Mouse (Mus musculus): ENCODE results near the gene Mrpl44. TPM values are rescaled to one million over a fixed set of nuclear protein-coding genes. Genes with fewer than 3 reads are reported as not detected.
A peak's percentile ranks its signal among the peaks of the same experiment; 100 is the strongest.

The Mrpl44 gene
- polyA plus RNA-seq, 1 experiment from 2014 or later: 47.1 TPM

GRCm38 (mm10) chr1:79753456-79753855, 22.4 kb upstream of the Mrpl44 start:
- Histone ChIP-seq H3K36me3 (no peaks in the 10 kb centered on the region), H3K4me1 (replicated peaks) (peaks cover 36% of the 10 kb centered on the region), H3K4me3 (no peak overlapping the region), H3K4me2 (no peak overlapping the region), H3K9ac (no peak overlapping the region), H3K27ac (ENCODE audit: poor library complexity, severe bottlenecking) (no peak overlapping the region), H3K27me3 (replicated peaks) (no peaks in the 10 kb centered on the region), H3K9me3 (replicated peaks) (no peaks in the 10 kb centered on the region)
- no peak for ATAC-seq (ENCODE audit: insufficient number of reproducible peaks, low FRiP score)
- 81% methylated on average over 3 of the region's 3 CpGs for WGBS

- no peak overlapping the region for H3K27ac ChIP-seq (ENCODE audit: poor library complexity, severe bottlenecking)
- H3K27me3 ChIP-seq (replicated peaks): no peaks in the 10 kb centered on the region
- ATAC-seq (ENCODE audit: insufficient number of reproducible peaks, low FRiP score): no peak
- WGBS: 84% methylated on average over 3 of the region's 3 CpGs
- H3K4me3 ChIP-seq: no peak overlapping the region
- H3K9me3 ChIP-seq (replicated peaks): no peaks in the 10 kb centered on the region
- peaks cover 31% of the 10 kb centered on the region for H3K4me1 ChIP-seq (replicated peaks)
- H3K4me2 ChIP-seq: no peak overlapping the region
- H3K36me3 ChIP-seq: no peaks in the 10 kb centered on the region
- H3K9ac ChIP-seq: no peak overlapping the region
Measured at GRCm38 (mm10) chr1:79754936-79755335, 20.9 kb upstream of the Mrpl44 start.

GRCm38 (mm10) chr1:79755376-79755775, 20.4 kb upstream of the Mrpl44 start:
- Histone ChIP-seq H3K4me3 (no peak overlapping the region), H3K27me3 (replicated peaks) (no peaks in the 10 kb centered on the region), H3K36me3 (no peaks in the 10 kb centered on the region), H3K4me2 (no peak overlapping the region), H3K9ac (no peak overlapping the region), H3K9me3 (replicated peaks) (no peaks in the 10 kb centered on the region), H3K27ac (ENCODE audit: poor library complexity, severe bottlenecking) (no peak overlapping the region), H3K4me1 (replicated peaks) (peaks cover 33% of the 10 kb centered on the region)
- WGBS: 30% methylated on average over 2 of the region's 2 CpGs
- no peak for ATAC-seq (ENCODE audit: insufficient number of reproducible peaks, low FRiP score)

GRCm38 (mm10) chr1:79756417-79756816, 19.4 kb upstream of the Mrpl44 start:
- Histone ChIP-seq H3K27me3 (replicated peaks) (no peaks in the 10 kb centered on the region), H3K27ac (ENCODE audit: poor library complexity, severe bottlenecking) (no peak overlapping the region), H3K4me3 (no peak overlapping the region), H3K4me1 (replicated peaks) (peaks cover 36% of the 10 kb centered on the region), H3K9ac (no peak overlapping the region), H3K9me3 (replicated peaks) (no peaks in the 10 kb centered on the region), H3K36me3 (no peaks in the 10 kb centered on the region), H3K4me2 (no peak overlapping the region)
- ATAC-seq (ENCODE audit: insufficient number of reproducible peaks, low FRiP score): no peak
- 86% methylated on average over 5 of the region's 5 CpGs for WGBS

GRCm38 (mm10) chr1:79757161-79757560, 18.7 kb upstream of the Mrpl44 start:
- Histone ChIP-seq H3K9ac (no peak overlapping the region), H3K27ac (ENCODE audit: poor library complexity, severe bottlenecking) (peak overlapping the region; percentile 30; the same call in 1 of the 2 replicates), H3K4me2 (no peak overlapping the region), H3K4me3 (no peak overlapping the region), H3K27me3 (replicated peaks) (no peaks in the 10 kb centered on the region), H3K36me3 (no peaks in the 10 kb centered on the region), H3K4me1 (replicated peaks) (peaks cover 31% of the 10 kb centered on the region), H3K9me3 (replicated peaks) (no peaks in the 10 kb centered on the region)
- ATAC-seq (ENCODE audit: insufficient number of reproducible peaks, low FRiP score): no peak
- 61% methylated on average over 7 of the region's 7 CpGs for WGBS

GRCm38 (mm10) chr1:79757597-79757996, 18.2 kb upstream of the Mrpl44 start:
- Histone ChIP-seq H3K36me3 (no peaks in the 10 kb centered on the region), H3K4me3 (no peak overlapping the region), H3K9ac (no peak overlapping the region), H3K27ac (ENCODE audit: poor library complexity, severe bottlenecking) (0 out of 2 replicates have a peak overlapping the region, but pooled peaks have one; percentile 30), H3K27me3 (replicated peaks) (no peaks in the 10 kb centered on the region), H3K9me3 (replicated peaks) (no peaks in the 10 kb centered on the region), H3K4me2 (no peak overlapping the region), H3K4me1 (replicated peaks) (peaks cover 31% of the 10 kb centered on the region)
- ATAC-seq (ENCODE audit: insufficient number of reproducible peaks, low FRiP score): no peak
- 75% methylated on average over 4 of the region's 4 CpGs for WGBS

- Histone ChIP-seq H3K4me3 (no peak overlapping the region), H3K9me3 (replicated peaks) (no peaks in the 10 kb centered on the region), H3K27ac (ENCODE audit: poor library complexity, severe bottlenecking) (no peak overlapping the region), H3K9ac (no peak overlapping the region), H3K27me3 (replicated peaks) (no peaks in the 10 kb centered on the region), H3K4me1 (replicated peaks) (peaks cover 37% of the 10 kb centered on the region), H3K36me3 (no peaks in the 10 kb centered on the region), H3K4me2 (no peak overlapping the region)
- ATAC-seq (ENCODE audit: insufficient number of reproducible peaks, low FRiP score): no peak
- WGBS: 70% methylated on average over 2 of the region's 2 CpGs
Measured at GRCm38 (mm10) chr1:79759006-79759405, 16.8 kb upstream of the Mrpl44 start.

GRCm38 (mm10) chr1:79759436-79759972, 16.3 kb upstream of the Mrpl44 start:
- no peak for ATAC-seq (ENCODE audit: insufficient number of reproducible peaks, low FRiP score)
- Histone ChIP-seq H3K4me3 (no peak overlapping the region), H3K4me1 (replicated peaks) (peaks cover 37% of the 10 kb centered on the region), H3K9ac (no peak overlapping the region), H3K27ac (ENCODE audit: poor library complexity, severe bottlenecking) (no peak overlapping the region), H3K27me3 (replicated peaks) (no peaks in the 10 kb centered on the region), H3K36me3 (no peaks in the 10 kb centered on the region), H3K4me2 (no peak overlapping the region; the same call in 1 of the 2 replicates), H3K9me3 (replicated peaks) (no peaks in the 10 kb centered on the region)
- 80% methylated on average over 5 of the region's 5 CpGs for WGBS

GRCm38 (mm10) chr1:79760656-79761055, 15.2 kb upstream of the Mrpl44 start:
- H3K36me3 ChIP-seq: no peaks in the 10 kb centered on the region
- peaks cover 34% of the 10 kb centered on the region for H3K4me1 ChIP-seq (replicated peaks)
- no peaks in the 10 kb centered on the region for H3K27me3 ChIP-seq (replicated peaks)
- 11% methylated on average over 11 of the region's 11 CpGs for WGBS
- no peaks in the 10 kb centered on the region for H3K9me3 ChIP-seq (replicated peaks)
- peak overlapping the region; percentile 94 for H3K4me2 ChIP-seq
- ATAC-seq (ENCODE audit: insufficient number of reproducible peaks, low FRiP score): peak; percentile 15; the same call in 1 of the 2 replicates
- peak overlapping the region; percentile 93 for H3K9ac ChIP-seq
- no peak overlapping the region for H3K27ac ChIP-seq (ENCODE audit: poor library complexity, severe bottlenecking)
- peak overlapping the region; percentile 87 for H3K4me3 ChIP-seq

GRCm38 (mm10) chr1:79761106-79761916, 14.5 kb upstream of the Mrpl44 start:
- Histone ChIP-seq H3K4me1 (replicated peaks) (peaks cover 34% of the 10 kb centered on the region), H3K4me3 (peak overlapping the region; percentile 87), H3K9ac (peak overlapping the region; percentile 93), H3K27ac (ENCODE audit: poor library complexity, severe bottlenecking) (no peak overlapping the region), H3K27me3 (replicated peaks) (no peaks in the 10 kb centered on the region), H3K36me3 (no peaks in the 10 kb centered on the region), H3K4me2 (peak overlapping the region; percentile 94), H3K9me3 (replicated peaks) (no peaks in the 10 kb centered on the region)
- ATAC-seq (ENCODE audit: insufficient number of reproducible peaks, low FRiP score): peak; percentile 95
- WGBS: under 1% methylated on average over 65 of the region's 65 CpGs

- Histone ChIP-seq H3K4me1 (replicated peaks) (peaks cover 31% of the 10 kb centered on the region), H3K36me3 (no peaks in the 10 kb centered on the region), H3K9ac (no peak overlapping the region), H3K4me3 (peak overlapping the region; percentile 87), H3K27me3 (replicated peaks) (no peaks in the 10 kb centered on the region), H3K4me2 (peak overlapping the region; percentile 94), H3K9me3 (replicated peaks) (no peaks in the 10 kb centered on the region), H3K27ac (ENCODE audit: poor library complexity, severe bottlenecking) (no peak overlapping the region)
- WGBS: 2% methylated on average over 6 of the region's 6 CpGs
- ATAC-seq (ENCODE audit: insufficient number of reproducible peaks, low FRiP score): 0 out of 2 replicates have a peak, but pooled peaks have one; percentile 2
Measured at GRCm38 (mm10) chr1:79761917-79762271, 13.9 kb upstream of the Mrpl44 start.

Data from heart, embryonic 12.5 days (tissue).